Mouse (Mus musculus): Measurements from ENCODE around the gene Kcnj9.

Kcnj9 gene

DNA sequence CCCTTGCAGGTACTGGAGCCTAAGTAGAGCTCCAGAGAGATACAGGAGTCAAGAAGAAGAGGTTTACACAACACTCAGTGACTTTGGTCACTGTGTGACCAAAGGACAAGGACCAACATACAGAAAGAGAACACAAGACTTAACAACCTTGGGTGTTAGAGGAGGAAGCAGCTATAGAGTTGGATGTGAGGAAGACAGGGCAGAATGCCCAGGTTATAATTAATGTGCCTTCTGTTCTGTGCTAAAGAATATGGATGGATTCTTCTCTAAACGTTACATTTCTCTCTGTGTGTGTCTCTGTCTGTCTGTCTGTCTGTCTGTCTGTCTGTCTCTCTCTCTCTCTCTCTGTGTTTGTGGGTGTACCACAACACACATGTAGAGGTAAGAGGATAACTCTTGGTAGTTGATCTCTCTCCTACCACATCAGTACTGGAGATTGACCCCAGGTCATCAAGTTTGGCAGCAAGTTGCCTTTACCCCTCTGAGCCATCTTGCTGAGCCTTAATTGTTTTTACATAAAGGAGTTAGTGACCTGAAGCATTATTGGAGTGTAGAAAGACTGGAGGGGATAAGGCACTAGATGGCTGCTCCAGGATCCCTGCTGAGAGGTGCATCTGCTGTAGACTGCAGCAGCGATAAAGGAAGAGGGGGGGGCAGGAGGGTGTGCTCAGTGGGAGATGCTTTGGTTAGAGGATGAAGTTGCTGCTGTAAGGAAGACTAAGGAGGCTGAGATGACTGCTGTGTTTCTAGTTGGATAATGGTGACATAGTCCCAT, 8.5 kb upstream of the Kcnj9 start:
- in situ Hi-C loops (cut with MboI; ENCODE audit: low pct_unique_long_range_greater_than_20kb in 1 of 2, low sequenced_read_pairs in 2 of 2, unreplicated experiment in 1 of 2): no loop called here

DNA sequence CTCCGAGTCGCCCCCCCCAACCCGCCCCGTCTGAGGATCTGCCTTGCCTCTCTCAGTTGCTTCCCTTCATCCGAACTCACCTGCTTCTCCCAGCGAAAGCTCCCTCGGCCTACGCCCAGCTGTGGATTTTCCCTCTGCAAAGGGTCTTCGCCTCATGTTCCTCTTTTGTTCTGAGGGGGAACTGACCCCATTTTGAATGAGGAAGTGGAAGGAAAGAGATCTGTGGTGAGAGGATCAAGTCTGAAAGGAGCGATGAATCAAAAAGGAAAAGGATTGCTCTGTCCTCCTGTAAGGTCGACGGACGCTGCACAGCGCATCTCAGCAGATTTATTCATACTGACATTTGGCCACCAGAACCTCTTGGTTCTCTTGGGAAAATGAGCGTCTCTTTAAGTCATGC, 6.7 kb upstream of the Kcnj9 start:
- in situ Hi-C loops (cut with MboI; ENCODE audit: low pct_unique_long_range_greater_than_20kb in 1 of 2, low sequenced_read_pairs in 2 of 2, unreplicated experiment in 1 of 2): no loop called here

DNA sequence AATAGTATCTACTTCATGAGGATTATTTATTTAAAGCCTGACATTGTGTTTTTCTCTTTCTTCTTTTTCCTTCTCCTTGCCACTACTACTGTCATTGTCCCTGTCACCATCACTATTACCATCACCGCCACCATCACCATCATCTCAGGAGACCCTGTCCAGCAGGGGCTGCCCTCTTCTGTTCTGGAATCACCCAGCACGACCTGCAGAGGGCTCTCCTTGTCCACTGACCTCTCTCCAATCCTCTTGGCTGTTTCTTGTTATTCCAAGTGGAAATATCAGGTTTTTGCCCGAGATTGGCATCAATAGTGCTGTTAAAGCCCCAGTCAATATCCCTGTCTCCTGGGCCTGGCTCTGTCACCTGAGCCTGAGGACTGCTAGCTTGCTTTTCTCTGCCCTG, 4.4 kb upstream of the Kcnj9 start:
- in situ Hi-C loops (cut with MboI; ENCODE audit: low pct_unique_long_range_greater_than_20kb in 1 of 2, low sequenced_read_pairs in 2 of 2, unreplicated experiment in 1 of 2): no loop called here

DNA sequence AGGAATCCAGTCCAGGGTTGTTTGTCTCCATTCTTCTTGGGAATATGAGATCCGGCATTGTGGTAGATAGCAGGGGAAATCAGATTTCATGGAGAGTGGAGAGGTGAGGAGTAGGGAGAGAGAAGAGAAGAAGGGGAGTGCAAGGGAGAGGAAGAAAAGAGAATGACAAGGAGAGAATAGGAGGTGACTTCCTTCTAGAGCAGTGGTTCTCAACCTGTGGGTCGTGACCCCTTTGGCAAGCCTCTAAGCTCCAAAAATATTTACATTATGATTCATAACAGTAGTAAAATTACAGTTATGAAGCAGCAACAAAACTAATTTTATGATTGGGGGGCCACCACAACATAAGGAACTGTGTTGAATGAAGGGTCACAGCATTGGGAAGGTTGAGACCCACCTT, 3.8 kb upstream of the Kcnj9 start:
- in situ Hi-C loops (cut with MboI; ENCODE audit: low pct_unique_long_range_greater_than_20kb in 1 of 2, low sequenced_read_pairs in 2 of 2, unreplicated experiment in 1 of 2): no loop called here

DNA sequence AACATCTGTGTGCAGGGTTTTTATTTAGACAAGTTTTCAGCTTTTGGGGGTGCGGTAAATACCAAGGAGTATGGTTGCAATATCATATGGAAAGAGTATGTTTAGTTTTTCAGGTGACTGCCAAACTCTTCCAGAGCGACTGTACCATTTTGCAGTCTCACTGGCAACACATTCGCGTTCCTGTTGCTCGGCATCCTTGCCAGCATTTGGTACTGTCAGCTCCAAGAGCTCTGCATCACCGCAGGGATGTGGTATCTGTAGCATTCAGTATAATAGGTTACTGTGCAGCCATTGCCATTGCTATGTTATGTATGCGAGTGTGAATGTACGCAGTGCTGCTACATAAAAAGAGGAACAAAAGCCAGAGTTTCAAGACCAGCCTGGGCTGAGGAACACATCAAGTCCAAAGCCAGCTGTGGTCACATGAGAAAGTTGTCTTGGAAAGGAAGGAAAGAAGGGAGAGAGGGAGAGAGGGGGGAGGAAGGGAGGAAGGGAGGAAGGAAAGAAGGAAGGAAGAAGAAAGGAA, 2.4 kb upstream of the Kcnj9 start:
- in situ Hi-C loops (cut with MboI; ENCODE audit: low pct_unique_long_range_greater_than_20kb in 1 of 2, low sequenced_read_pairs in 2 of 2, unreplicated experiment in 1 of 2): no loop called here

DNA sequence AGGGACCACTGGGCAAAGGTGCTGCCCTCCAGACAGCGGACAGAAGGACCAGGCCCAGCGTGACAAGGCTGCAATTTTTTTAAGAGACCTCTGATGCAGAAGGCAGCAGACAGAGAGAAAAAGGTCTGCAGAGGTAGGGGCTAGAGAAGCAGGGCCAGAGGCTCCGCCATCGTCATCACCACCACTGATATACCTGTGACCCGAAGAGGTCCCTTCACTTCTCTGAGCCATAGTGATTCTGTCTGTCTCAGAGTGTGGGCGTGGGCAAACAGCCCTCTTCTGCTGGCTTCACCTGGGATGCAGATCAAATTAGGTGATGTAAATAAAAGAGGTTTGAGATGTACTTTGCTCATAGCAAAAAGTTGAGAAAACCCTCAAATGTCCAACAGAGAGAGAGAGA, 498 bp upstream of the Kcnj9 start:
- in situ Hi-C loops (cut with MboI; ENCODE audit: low pct_unique_long_range_greater_than_20kb in 1 of 2, low sequenced_read_pairs in 2 of 2, unreplicated experiment in 1 of 2): no loop called here

DNA sequence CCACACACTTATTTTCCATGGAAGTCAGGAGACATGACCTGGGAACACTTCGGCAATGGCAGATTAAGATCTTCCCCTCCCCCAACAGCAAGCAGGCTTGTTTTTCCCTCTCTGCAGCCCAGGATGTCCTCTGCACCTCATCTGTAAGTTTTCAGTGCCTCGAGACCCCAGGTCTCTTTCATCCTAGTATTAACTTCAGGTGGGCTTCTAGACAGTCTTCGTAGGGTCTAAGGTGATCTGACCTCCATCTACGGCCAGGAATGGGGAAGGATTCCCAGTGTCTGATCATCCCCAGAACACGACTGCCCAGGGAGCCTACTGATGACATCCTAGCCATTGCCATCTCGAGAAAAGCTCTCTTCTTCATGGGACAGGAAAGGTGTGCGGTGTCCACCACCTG, 657 bp downstream of the Kcnj9 start:
- in situ Hi-C loops (cut with MboI; ENCODE audit: low pct_unique_long_range_greater_than_20kb in 1 of 2, low sequenced_read_pairs in 2 of 2, unreplicated experiment in 1 of 2): no loop called here

DNA sequence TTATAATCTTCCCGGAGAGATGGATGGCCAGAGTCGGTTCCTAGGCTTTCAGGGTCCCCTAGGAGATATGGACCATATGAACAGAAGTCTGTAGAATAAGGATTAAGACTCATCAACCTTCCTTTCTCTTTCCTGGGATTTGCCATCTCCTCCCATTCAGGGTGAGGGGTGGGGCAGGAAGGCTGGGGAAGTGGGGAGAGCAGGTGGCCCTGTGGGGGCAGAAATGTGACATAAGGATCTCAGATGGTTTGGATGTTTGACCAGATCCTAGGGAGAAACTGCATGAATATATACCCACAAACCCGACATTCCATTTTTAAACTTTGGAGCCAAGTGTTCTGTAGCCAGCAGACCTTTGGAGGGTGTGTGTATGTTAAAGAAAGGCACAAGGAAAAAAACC, 1.1 kb downstream of the Kcnj9 start:
- in situ Hi-C loops (cut with MboI; ENCODE audit: low pct_unique_long_range_greater_than_20kb in 1 of 2, low sequenced_read_pairs in 2 of 2, unreplicated experiment in 1 of 2): no loop called here

DNA sequence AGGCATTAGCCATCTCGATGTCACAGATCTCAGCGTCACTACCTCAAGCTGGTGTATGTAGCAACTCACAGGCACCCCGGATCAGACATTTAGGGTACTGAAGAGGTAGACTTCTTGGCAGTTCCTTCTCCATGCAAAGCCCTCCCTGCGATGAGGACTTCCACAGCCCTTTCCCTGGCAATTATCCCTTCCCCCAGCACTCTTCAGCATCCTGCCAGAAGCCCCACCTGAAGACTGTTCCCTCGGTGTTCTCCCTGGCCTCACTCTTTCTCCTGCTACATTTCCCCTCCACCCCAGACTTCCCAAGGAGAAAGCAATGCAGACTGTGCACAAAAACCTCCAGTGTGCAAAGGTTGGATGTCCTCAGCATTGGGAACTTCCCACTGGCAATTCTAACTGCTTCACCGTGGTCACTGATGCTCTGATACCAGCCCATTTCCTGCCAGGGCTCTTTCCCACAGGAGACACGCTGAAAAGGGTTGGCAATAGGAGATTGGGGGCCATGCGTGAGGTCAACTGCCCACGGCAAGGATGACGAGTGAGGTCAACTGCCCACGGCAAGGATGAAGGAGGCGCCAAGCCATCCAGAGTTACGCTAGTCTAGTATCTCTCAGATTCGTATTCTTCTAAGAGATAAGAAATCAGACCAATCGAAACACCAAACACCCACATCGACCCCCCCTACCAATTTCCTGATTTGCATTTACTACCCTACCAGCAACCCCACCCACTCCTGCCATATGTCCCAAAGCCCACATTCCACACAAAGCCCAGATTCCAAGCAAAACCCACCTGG, 1.7 kb downstream of the Kcnj9 start:
- in situ Hi-C loops (cut with MboI; ENCODE audit: low pct_unique_long_range_greater_than_20kb in 1 of 2, low sequenced_read_pairs in 2 of 2, unreplicated experiment in 1 of 2): no loop called here

DNA sequence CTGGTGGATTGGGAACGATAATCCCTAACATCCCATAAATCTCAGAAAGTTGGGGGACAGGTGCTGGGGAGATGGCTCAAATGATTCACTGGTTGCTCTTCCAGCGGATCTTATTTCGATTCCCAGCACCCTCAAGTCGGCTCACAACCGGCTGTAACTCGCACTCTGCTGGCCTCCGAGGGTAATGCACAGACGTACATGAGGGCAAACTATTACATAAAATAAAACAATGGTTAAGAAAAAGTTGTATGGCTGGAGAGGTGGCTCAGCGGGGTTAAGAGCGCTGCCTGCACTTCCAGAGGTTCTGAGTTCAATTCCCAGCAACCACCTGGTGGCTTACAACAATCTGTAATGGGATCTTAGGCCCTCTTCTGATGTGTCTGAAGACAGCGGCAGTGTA, 2.4 kb downstream of the Kcnj9 start:
- in situ Hi-C loops (cut with MboI; ENCODE audit: low pct_unique_long_range_greater_than_20kb in 1 of 2, low sequenced_read_pairs in 2 of 2, unreplicated experiment in 1 of 2): no loop called here

DNA sequence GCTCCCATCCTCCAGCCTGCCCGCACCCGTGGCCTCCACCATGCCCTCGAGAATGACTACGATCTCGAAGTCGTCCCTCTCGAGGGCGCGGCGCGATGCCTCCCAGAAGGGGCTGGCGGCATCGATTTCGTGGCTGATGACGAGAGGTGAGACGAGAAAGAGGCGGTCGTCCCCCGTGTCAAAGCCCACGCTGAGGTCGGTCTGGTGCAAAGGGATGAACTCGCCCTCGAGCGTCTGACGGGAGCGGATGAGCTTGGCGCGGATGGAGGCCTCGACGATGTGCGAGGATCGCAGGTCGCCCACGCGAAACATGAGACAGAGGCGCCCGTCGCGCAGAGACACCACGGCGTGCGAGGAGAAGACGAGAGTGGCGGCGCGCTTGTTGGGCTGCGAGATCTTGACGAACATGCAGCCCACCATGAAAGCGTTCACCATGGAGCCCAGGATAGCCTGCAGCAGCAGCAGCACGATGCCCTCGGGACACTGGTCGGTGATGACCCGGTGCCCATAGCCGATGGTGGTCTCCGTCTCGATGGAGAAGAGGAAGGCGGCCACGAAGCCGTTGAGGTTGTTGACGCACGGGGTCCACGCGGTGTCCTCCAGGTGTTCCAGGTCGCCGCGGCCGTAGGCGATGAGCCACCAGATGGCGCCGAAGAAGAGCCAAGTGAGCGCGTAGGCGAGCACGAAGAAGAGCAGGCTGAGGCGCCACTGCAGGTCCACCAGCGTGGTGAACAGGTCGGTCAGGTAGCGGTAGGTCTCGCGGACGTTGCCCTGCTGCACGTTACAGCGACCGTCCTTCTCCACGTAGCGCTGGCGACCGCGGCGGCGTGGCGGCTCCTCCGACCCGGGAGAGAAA, 3.2 kb downstream of the Kcnj9 start:
- in situ Hi-C loops (cut with MboI; ENCODE audit: low pct_unique_long_range_greater_than_20kb in 1 of 2, low sequenced_read_pairs in 2 of 2, unreplicated experiment in 1 of 2): no loop called here

DNA sequence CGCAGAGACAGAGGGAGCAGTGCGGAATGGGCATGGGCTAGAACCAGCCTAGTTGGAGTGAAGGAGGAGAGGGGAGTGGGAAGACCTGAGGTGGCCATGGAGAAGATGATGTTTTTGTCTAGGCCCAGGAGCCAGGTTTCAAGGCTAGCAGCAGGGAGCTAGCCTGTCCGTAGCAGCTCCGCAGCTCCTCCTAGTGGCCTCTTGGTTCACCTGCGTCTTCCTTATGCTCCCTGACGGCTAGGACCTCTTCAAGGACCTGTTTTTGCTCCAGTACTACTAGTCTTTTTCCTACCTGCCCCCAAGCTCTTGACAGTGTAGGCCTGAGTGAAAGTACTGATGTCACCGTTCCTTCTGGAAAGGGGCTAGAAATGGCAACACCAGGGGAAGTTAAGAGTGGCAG, 4.4 kb downstream of the Kcnj9 start:
- in situ Hi-C loops (cut with MboI; ENCODE audit: low pct_unique_long_range_greater_than_20kb in 1 of 2, low sequenced_read_pairs in 2 of 2, unreplicated experiment in 1 of 2): loop anchor here in 1 of 2 experiments (25.0 kb wide), 1 partner anchor 287 kb away; the partner anchor contains the start of gene Vangl2

DNA sequence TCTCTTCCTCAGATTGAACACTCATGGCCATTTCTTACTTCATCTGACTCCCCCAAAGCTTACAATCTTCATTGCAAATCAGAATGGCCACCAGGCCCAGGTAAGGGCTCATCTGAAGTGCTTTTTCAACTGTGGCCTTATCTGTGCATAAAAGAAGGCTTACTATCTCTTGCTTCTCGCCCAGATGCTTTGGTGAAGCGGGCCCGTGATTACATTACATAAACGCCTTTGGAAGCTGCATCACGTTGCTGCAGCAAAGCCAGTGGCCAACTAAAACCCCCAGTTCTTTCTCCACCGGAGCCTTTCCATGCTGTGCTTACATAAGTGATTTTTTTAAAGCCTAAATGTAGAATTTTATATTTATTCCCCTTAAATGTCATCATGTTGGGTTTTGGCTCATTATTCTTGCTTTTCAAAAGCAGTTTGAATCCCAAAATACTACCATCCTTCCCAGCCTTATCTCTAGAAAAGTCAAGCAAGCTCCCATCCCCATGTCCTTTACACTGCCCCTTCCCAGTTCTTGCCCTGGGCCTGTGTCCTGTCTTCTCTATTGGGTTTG, 5.2 kb downstream of the Kcnj9 start:
- in situ Hi-C loops (cut with MboI; ENCODE audit: low pct_unique_long_range_greater_than_20kb in 1 of 2, low sequenced_read_pairs in 2 of 2, unreplicated experiment in 1 of 2): loop anchor here in 1 of 2 experiments (25.0 kb wide), 1 partner anchor 287 kb away; the partner anchor contains the start of gene Vangl2

DNA sequence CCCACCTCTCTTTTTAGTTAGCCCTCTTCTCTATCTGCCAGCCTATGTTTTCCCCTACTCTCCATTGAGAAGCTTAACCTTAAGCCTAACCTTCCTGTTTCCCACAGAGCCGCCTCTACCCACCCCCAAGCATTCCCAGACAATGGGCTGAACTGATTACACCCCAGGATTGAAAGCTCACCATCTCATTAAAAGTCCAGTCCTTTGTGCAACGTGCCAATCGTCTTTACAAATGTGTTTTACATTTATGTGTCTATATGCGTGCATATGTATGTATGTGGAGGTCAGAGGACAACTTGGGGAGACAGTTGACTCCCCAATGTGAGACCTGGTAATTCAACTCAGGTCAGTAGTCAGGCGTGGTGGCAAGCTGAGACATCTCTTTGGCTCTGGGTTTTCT, 5.8 kb downstream of the Kcnj9 start:
- in situ Hi-C loops (cut with MboI; ENCODE audit: low pct_unique_long_range_greater_than_20kb in 1 of 2, low sequenced_read_pairs in 2 of 2, unreplicated experiment in 1 of 2): loop anchor here in 1 of 2 experiments (25.0 kb wide), 1 partner anchor 286 kb away; the partner anchor contains the start of gene Vangl2

DNA sequence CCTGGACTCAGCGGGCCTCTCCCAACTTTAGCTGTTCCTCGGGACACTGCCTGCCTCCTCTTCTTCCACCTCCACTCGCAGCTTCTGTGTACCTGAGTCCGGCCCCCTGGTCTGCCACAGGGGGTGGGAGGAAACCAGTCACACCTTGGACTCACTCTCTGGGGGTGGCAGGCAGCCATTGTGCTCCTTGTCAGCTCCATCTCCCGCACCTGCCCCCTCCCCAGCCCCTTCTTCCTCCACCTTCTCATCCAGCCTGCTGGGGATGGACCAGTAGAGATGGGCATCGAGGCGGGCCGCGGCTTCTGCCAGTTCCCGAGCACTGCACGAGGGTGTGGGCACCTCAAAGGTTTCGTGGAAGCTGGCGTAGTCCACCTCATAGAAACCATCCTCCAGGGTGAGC, 6.4 kb downstream of the Kcnj9 start:
- in situ Hi-C loops (cut with MboI; ENCODE audit: low pct_unique_long_range_greater_than_20kb in 1 of 2, low sequenced_read_pairs in 2 of 2, unreplicated experiment in 1 of 2): loop anchor here in 1 of 2 experiments (25.0 kb wide), 1 partner anchor 285 kb away; the partner anchor contains the start of gene Vangl2

DNA sequence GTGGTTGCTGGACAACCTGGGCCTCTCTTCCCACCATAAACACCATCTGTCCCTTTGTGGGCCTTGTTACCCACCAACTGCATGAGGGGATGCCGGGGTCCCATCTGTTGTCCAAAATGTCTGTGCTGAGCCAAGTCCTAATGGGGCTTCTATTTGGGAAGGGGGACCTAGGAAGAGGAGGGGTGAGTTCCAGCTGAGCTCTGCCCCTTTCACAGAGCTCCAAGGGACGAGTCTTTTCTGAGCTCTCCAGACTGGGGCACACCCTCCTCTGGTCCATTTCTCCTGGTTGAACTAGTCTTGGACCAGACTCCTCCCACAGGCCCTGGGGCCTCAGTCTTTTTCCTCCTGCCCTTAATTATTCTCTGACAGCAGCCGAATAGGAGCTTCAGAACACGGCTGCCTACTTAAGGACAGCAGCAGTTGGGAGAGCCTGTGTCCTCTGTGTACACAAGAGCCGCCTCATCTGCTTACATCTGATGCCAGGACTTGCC, 9.2 kb downstream of the Kcnj9 start:
- in situ Hi-C loops (cut with MboI; ENCODE audit: low pct_unique_long_range_greater_than_20kb in 1 of 2, low sequenced_read_pairs in 2 of 2, unreplicated experiment in 1 of 2): loop anchor here (10.0 to 25.0 kb wide), 2 partner anchors 275 to 283 kb away; partner anchors contain the start of gene Vangl2 (in 1 of the 2)

DNA sequence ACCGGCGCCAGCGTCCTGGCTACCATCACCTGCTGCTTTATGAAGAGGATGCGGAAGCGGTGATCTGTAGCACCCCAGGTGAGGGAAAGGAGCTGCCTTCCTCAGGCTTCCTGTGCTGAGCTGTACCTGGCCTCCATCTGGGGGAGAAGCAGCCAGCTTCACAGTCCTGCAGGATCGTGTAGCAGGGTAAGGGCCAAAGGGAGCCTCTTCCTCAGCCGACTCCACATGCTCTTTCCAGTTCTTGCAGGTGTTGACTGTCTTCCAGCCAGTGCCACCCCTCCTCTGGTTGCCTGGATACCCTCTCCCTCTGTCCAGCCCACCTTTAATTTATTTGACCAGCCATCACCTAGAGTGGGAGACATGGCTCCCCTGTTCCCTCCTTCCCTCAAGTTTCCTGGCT, 9.8 kb downstream of the Kcnj9 start:
- in situ Hi-C loops (cut with MboI; ENCODE audit: low pct_unique_long_range_greater_than_20kb in 1 of 2, low sequenced_read_pairs in 2 of 2, unreplicated experiment in 1 of 2): loop anchor here (10.0 to 25.0 kb wide), 2 partner anchors 275 to 282 kb away; partner anchors contain the start of gene Vangl2 (in 1 of the 2)

Measured in mouse embryonic stem cell (cell line).